Mouse (Mus musculus) heart, postnatal 4 days (tissue): ENCODE results near the gene Pth1r. TPM values are rescaled to one million over a fixed set of nuclear protein-coding genes. Genes with fewer than 3 reads are reported as not detected.

Experiments
- DNase-seq: peaks from one replicate; pipeline ENCODE4 v3.0.0; 2021
- total RNA-seq, 2 experiments: library from RNA; stranded (reverse); gene quantifications; 2 replicates each; pipeline ENCODE4 v1.2.3; 2021

Gene Pth1r
- 10 to 100 TPM; 16.4 to 19.3 TPM for total RNA-seq

- no peak for DNase-seq
Measured at GRCm38 (mm10) chr9:110746961-110747360, at the start of gene Pth1r. Gene Pth1r (minus strand): TSS chr9:110747145.

- no peak for DNase-seq
Measured at GRCm38 (mm10) chr9:110790462-110790861, 43.5 kb upstream of the Pth1r start.

- no peak for DNase-seq
Measured at GRCm38 (mm10) chr9:110788169-110788568, 41.2 kb upstream of the Pth1r start.

- no peak for DNase-seq
Measured at GRCm38 (mm10) chr9:110783611-110784010, 36.7 kb upstream of the Pth1r start.

- peak; percentile 95 for DNase-seq
Measured at GRCm38 (mm10) chr9:110781731-110782130, 34.8 kb upstream of the Pth1r start.

- DNase-seq = peak; percentile 98
Measured at GRCm38 (mm10) chr9:110781256-110781721, 34.3 kb upstream of the Pth1r start.

GRCm38 (mm10) chr9:110779242-110779913 is 32.4 kb upstream of the Pth1r start:
- peak; percentile 53 for DNase-seq

GRCm38 (mm10) chr9:110778559-110778958 is 31.6 kb upstream of the Pth1r start:
- DNase-seq = no peak

- peak; percentile 34 for DNase-seq
Measured at GRCm38 (mm10) chr9:110778100-110778499, 31.2 kb upstream of the Pth1r start.

GRCm38 (mm10) chr9:110775269-110776022 is 28.5 kb upstream of the Pth1r start:
- DNase-seq = no peak

- DNase-seq = peak; percentile 64
Measured at GRCm38 (mm10) chr9:110774403-110775268, 27.7 kb upstream of the Pth1r start.

GRCm38 (mm10) chr9:110772336-110772735 is 25.4 kb upstream of the Pth1r start:
- DNase-seq = no peak

GRCm38 (mm10) chr9:110763405-110763804 is 16.5 kb upstream of the Pth1r start:
- DNase-seq = peak; percentile 83

GRCm38 (mm10) chr9:110762763-110763162 is 15.8 kb upstream of the Pth1r start:
- DNase-seq = no peak

GRCm38 (mm10) chr9:110760886-110761285 is 13.9 kb upstream of the Pth1r start:
- no peak for DNase-seq

- peak; percentile 85 for DNase-seq
Measured at GRCm38 (mm10) chr9:110759265-110759664, 12.3 kb upstream of the Pth1r start.

- DNase-seq = peak; percentile 89
Measured at GRCm38 (mm10) chr9:110758605-110759004, 11.7 kb upstream of the Pth1r start.

GRCm38 (mm10) chr9:110757816-110758215 is 10.9 kb upstream of the Pth1r start:
- DNase-seq = no peak

GRCm38 (mm10) chr9:110753773-110754172 is 6.8 kb upstream of the Pth1r start:
- DNase-seq = no peak

- no peak for DNase-seq
Measured at GRCm38 (mm10) chr9:110752917-110753435, 6.0 kb upstream of the Pth1r start.

GRCm38 (mm10) chr9:110751412-110751811 is 4.5 kb upstream of the Pth1r start:
- DNase-seq = no peak

- no peak for DNase-seq
Measured at GRCm38 (mm10) chr9:110750404-110751187, 3.7 kb upstream of the Pth1r start.
